Mouse (Mus musculus): ENCODE results near the gene Tnxb. TPM values are rescaled to one million over a fixed set of nuclear protein-coding genes. Genes with fewer than 3 reads are reported as not detected.
A peak's percentile ranks its signal among the peaks of the same experiment; 100 is the strongest.

The Tnxb gene
- polyA plus RNA-seq, 1 experiment from 2014 or later = 0.09 TPM

- Histone ChIP-seq H3K4me1 (replicated peaks; ENCODE audit: control insufficient read depth, insufficient read depth, low read length) (no peaks in the 10 kb centered on the region), H3K4me2 (replicated peaks; ENCODE audit: low read depth, low read length) (no peak overlapping the region), H3K9ac (ENCODE audit: low read depth, low read length) (no peak overlapping the region), H3K27ac (ENCODE audit: low read depth, low read length) (no peak overlapping the region), H3K4me3 (ENCODE audit: low read depth, low read length) (no peak overlapping the region), H3K27me3 (ENCODE audit: control insufficient read depth, insufficient read depth, low read length) (no peaks in the 10 kb centered on the region), H3K9me3 (ENCODE audit: control insufficient read depth, low read length) (no peaks in the 10 kb centered on the region), H3K36me3 (ENCODE audit: control insufficient read depth, insufficient read depth, low read length) (peaks cover 15% of the 10 kb centered on the region; the same call in 1 of the 2 replicates)
- DNase-seq (ENCODE audit: low spot score) (peak; percentile 80), ATAC-seq (ENCODE audit: low FRiP score) (no peak)
- 69% methylated on average over 9 of the region's 9 CpGs for WGBS
These were observed 16.5 kb upstream of the Tnxb start for GRCm38 (mm10) chr17:34653746-34654285.

GRCm38 (mm10) chr17:34654392-34654791, 15.9 kb upstream of the Tnxb start:
- Histone ChIP-seq H3K4me3 (ENCODE audit: low read depth, low read length) (no peak overlapping the region), H3K27ac (ENCODE audit: low read depth, low read length) (no peak overlapping the region), H3K4me1 (replicated peaks; ENCODE audit: control insufficient read depth, insufficient read depth, low read length) (no peaks in the 10 kb centered on the region), H3K4me2 (replicated peaks; ENCODE audit: low read depth, low read length) (no peak overlapping the region), H3K27me3 (ENCODE audit: control insufficient read depth, insufficient read depth, low read length) (no peaks in the 10 kb centered on the region), H3K9ac (ENCODE audit: low read depth, low read length) (no peak overlapping the region), H3K9me3 (ENCODE audit: control insufficient read depth, low read length) (no peaks in the 10 kb centered on the region), H3K36me3 (ENCODE audit: control insufficient read depth, insufficient read depth, low read length) (peaks cover 12% of the 10 kb centered on the region; the same call in 1 of the 2 replicates)
- DNase-seq (ENCODE audit: low spot score) (no peak), ATAC-seq (ENCODE audit: low FRiP score) (no peak)
- WGBS = 95% methylated on average over 13 of the region's 13 CpGs

GRCm38 (mm10) chr17:34655160-34655559, 15.2 kb upstream of the Tnxb start:
- Histone ChIP-seq H3K4me1 (replicated peaks; ENCODE audit: control insufficient read depth, insufficient read depth, low read length) (no peaks in the 10 kb centered on the region), H3K27ac (ENCODE audit: low read depth, low read length) (no peak overlapping the region), H3K4me2 (replicated peaks; ENCODE audit: low read depth, low read length) (no peak overlapping the region), H3K4me3 (ENCODE audit: low read depth, low read length) (no peak overlapping the region), H3K36me3 (ENCODE audit: control insufficient read depth, insufficient read depth, low read length) (peaks cover 8% of the 10 kb centered on the region; the same call in 1 of the 2 replicates), H3K9me3 (ENCODE audit: control insufficient read depth, low read length) (no peaks in the 10 kb centered on the region), H3K27me3 (ENCODE audit: control insufficient read depth, insufficient read depth, low read length) (peaks cover under 1% of the 10 kb centered on the region; the same call in 1 of the 2 replicates), H3K9ac (ENCODE audit: low read depth, low read length) (no peak overlapping the region)
- WGBS = 91% methylated on average over 7 of the region's 7 CpGs
- DNase-seq (ENCODE audit: low spot score) (no peak), ATAC-seq (ENCODE audit: low FRiP score) (no peak)

GRCm38 (mm10) chr17:34655581-34655991, 14.7 kb upstream of the Tnxb start:
- Histone ChIP-seq H3K4me2 (replicated peaks; ENCODE audit: low read depth, low read length) (no peak overlapping the region), H3K27me3 (ENCODE audit: control insufficient read depth, insufficient read depth, low read length) (peaks cover 3% of the 10 kb centered on the region; the same call in 1 of the 2 replicates), H3K4me3 (ENCODE audit: low read depth, low read length) (no peak overlapping the region), H3K9me3 (ENCODE audit: control insufficient read depth, low read length) (no peaks in the 10 kb centered on the region), H3K27ac (ENCODE audit: low read depth, low read length) (no peak overlapping the region), H3K36me3 (ENCODE audit: control insufficient read depth, insufficient read depth, low read length) (peaks cover 7% of the 10 kb centered on the region; the same call in 1 of the 2 replicates), H3K4me1 (replicated peaks; ENCODE audit: control insufficient read depth, insufficient read depth, low read length) (no peaks in the 10 kb centered on the region), H3K9ac (ENCODE audit: low read depth, low read length) (no peak overlapping the region)
- no peak for DNase-seq (ENCODE audit: low spot score)
- ATAC-seq (ENCODE audit: low FRiP score) = no peak
- WGBS = 66% methylated on average over 4 of the region's 4 CpGs

- DNase-seq (ENCODE audit: low spot score) = no peak
- Histone ChIP-seq H3K27ac (ENCODE audit: low read depth, low read length) (no peak overlapping the region), H3K9ac (ENCODE audit: low read depth, low read length) (no peak overlapping the region), H3K27me3 (ENCODE audit: control insufficient read depth, insufficient read depth, low read length) (peaks cover 12% of the 10 kb centered on the region; the same call in 1 of the 2 replicates), H3K9me3 (ENCODE audit: control insufficient read depth, low read length) (no peaks in the 10 kb centered on the region), H3K4me2 (replicated peaks; ENCODE audit: low read depth, low read length) (no peak overlapping the region), H3K4me3 (ENCODE audit: low read depth, low read length) (no peak overlapping the region), H3K4me1 (replicated peaks; ENCODE audit: control insufficient read depth, insufficient read depth, low read length) (no peaks in the 10 kb centered on the region), H3K36me3 (ENCODE audit: control insufficient read depth, insufficient read depth, low read length) (peaks cover 5% of the 10 kb centered on the region; the same call in 1 of the 2 replicates)
- 50% methylated on average over 8 of the region's 8 CpGs for WGBS
- no peak for ATAC-seq (ENCODE audit: low FRiP score)
These were observed 13.7 kb upstream of the Tnxb start for GRCm38 (mm10) chr17:34656666-34657065.

- 49% methylated on average over 2 of the region's 2 CpGs for WGBS
- H3K36me3 ChIP-seq (ENCODE audit: control insufficient read depth, insufficient read depth, low read length) = peaks cover 5% of the 10 kb centered on the region; the same call in 1 of the 2 replicates
These were observed 13.1 kb upstream of the Tnxb start for GRCm38 (mm10) chr17:34657271-34657670.

GRCm38 (mm10) chr17:34658145-34658544, 12.2 kb upstream of the Tnxb start:
- Histone ChIP-seq H3K9ac (ENCODE audit: low read depth, low read length) (no peak overlapping the region), H3K4me1 (replicated peaks; ENCODE audit: control insufficient read depth, insufficient read depth, low read length) (no peaks in the 10 kb centered on the region), H3K4me2 (replicated peaks; ENCODE audit: low read depth, low read length) (no peak overlapping the region), H3K36me3 (ENCODE audit: control insufficient read depth, insufficient read depth, low read length) (no peaks in the 10 kb centered on the region), H3K9me3 (ENCODE audit: control insufficient read depth, low read length) (no peaks in the 10 kb centered on the region), H3K27me3 (ENCODE audit: control insufficient read depth, insufficient read depth, low read length) (peaks cover 12% of the 10 kb centered on the region; the same call in 1 of the 2 replicates), H3K4me3 (ENCODE audit: low read depth, low read length) (no peak overlapping the region), H3K27ac (ENCODE audit: low read depth, low read length) (no peak overlapping the region)
- WGBS = 81% methylated on average over 2 of the region's 2 CpGs
- ATAC-seq (ENCODE audit: low FRiP score) = no peak
- DNase-seq (ENCODE audit: low spot score) = no peak

More at GRCm38 (mm10) chr17:34657271-34657670, 13.1 kb upstream of the Tnxb start:
- DNase-seq (ENCODE audit: low spot score) (no peak), ATAC-seq (ENCODE audit: low FRiP score) (no peak)
- Histone ChIP-seq H3K4me3 (ENCODE audit: low read depth, low read length) (no peak overlapping the region), H3K27me3 (ENCODE audit: control insufficient read depth, insufficient read depth, low read length) (peaks cover 12% of the 10 kb centered on the region; the same call in 1 of the 2 replicates), H3K4me2 (replicated peaks; ENCODE audit: low read depth, low read length) (no peak overlapping the region), H3K4me1 (replicated peaks; ENCODE audit: control insufficient read depth, insufficient read depth, low read length) (no peaks in the 10 kb centered on the region), H3K27ac (ENCODE audit: low read depth, low read length) (no peak overlapping the region), H3K9me3 (ENCODE audit: control insufficient read depth, low read length) (no peaks in the 10 kb centered on the region), H3K9ac (ENCODE audit: low read depth, low read length) (no peak overlapping the region)

- Histone ChIP-seq H3K4me2 (replicated peaks; ENCODE audit: low read depth, low read length) (no peak overlapping the region), H3K27ac (ENCODE audit: low read depth, low read length) (no peak overlapping the region), H3K36me3 (ENCODE audit: control insufficient read depth, insufficient read depth, low read length) (no peaks in the 10 kb centered on the region), H3K9me3 (ENCODE audit: control insufficient read depth, low read length) (no peaks in the 10 kb centered on the region), H3K4me3 (ENCODE audit: low read depth, low read length) (no peak overlapping the region), H3K4me1 (replicated peaks; ENCODE audit: control insufficient read depth, insufficient read depth, low read length) (no peaks in the 10 kb centered on the region), H3K9ac (ENCODE audit: low read depth, low read length) (no peak overlapping the region), H3K27me3 (ENCODE audit: control insufficient read depth, insufficient read depth, low read length) (peaks cover 12% of the 10 kb centered on the region; the same call in 1 of the 2 replicates)
- WGBS = 79% methylated on average over 3 of the region's 3 CpGs
- no peak for DNase-seq (ENCODE audit: low spot score)
- ATAC-seq (ENCODE audit: low FRiP score) = no peak
These were observed 11.7 kb upstream of the Tnxb start for GRCm38 (mm10) chr17:34658591-34658990.

All from hindbrain, embryonic 11.5 days (tissue).